Mouse (Mus musculus) heart, postnatal 14 days (tissue): Measurements from ENCODE around the gene Sorl1. TPM values are rescaled to one million over a fixed set of nuclear protein-coding genes. Genes with fewer than 3 reads are reported as not detected.
A peak's percentile ranks its signal among the peaks of the same experiment; 100 is the strongest.
"Not testable (repeated sequence)": the region's sequence is repeated elsewhere in the genome, so short reads cannot be mapped to it uniquely, and the experiment has no call there.

Experiments used
- DNase-seq, 2 experiments: peaks; one replicate each; pipeline ENCODE4 v3.0.0; 2021 to 2022
- intact Hi-C: fragments of 180-260 bp; cut with DNase I; formaldehyde crosslinking; loops from one replicate; pipeline ENCODE4 v1.15.1; 2025
- total RNA-seq, 2 experiments: library from RNA; stranded (reverse); gene quantifications; 2 replicates each; pipeline ENCODE4 v1.2.3; 2021

Sorl1 gene
- total RNA-seq, 2 experiments from 2014 or later: 10.2 to 11.3 TPM

DNA sequence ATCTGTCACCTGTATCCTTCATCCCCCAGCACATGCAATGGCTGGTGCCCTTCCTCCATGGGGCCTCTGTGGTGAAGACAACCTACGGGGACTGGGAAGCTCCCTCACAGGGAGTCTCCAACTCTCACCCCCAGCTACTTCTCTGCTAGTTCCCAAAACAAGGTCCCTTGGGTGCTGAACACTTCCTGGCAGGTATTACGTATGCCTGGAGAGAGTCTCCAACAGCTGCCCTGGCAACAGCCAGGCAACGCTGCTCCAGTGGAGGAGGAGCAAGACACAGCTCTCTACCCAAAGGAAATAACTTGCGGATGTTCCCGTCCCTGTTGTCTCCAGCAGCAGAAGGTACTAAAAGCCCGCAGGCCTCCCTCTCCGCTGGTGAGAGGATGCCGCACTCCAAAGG is 61.8 kb downstream of the Sorl1 start:
- DNase-seq: no peak
- intact Hi-C loops: no loop called here

DNA sequence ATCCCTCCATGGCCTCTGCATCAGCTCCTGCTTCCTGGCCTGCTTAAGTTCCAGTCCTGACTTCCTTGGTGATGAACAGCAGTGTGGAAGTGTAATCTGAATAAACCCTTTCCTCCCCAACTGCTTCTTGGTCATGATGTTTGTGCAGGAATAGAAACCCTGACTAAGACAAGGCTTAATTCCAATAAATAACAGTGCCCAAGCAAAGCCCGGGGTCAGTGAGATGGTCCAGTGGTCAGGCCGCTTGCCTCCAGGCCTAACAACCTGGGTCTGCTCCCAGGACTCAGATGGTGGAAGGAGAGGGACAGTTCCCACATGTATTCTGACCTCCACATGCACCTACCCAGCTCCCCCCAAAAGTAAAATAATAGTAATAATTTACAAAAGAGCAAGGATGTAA is 65.1 kb downstream of the Sorl1 start:
- DNase-seq, intact Hi-C loops: not testable (repeated sequence)

DNA sequence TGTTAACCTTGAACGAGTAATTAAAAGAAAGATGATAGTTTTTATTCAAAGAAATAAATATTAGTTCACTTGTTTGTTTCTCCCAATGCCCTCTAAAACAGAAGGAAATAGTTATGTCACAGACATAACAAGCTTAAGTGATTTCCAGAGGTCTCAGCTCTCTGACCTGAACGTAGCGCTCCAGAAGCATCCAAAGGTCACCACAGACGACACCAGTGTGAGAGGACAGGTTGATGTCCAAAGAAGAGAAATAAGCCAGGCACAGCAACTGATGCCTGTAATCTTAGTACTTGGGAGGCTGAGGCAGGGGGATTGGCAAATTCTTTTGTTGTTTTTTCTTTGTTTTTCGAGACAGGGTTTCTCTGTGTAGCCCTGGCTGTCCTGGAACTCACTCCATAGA is 67.5 kb downstream of the Sorl1 start:
- no peak for DNase-seq
- intact Hi-C loops: no loop called here

DNA sequence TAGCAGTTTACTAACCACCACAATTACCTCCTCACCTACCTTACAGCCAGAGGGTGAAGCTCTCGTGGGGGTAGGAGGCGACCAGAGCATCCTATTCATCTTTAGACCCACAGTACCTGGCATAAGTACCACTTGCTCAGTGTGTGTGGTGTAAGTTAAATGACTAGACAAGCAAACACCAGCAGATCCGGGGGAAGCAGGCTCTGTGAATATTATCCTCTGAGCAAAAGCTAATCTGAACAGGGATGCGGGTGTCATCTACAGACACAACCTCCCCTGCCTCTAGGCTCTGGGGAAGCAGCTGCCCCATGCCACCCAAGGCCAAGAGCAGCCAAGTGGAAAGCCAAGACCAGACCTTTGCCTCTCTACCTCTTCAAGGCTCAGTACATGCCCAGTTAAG is 68.7 kb downstream of the Sorl1 start:
- intact Hi-C loops: no loop called here
- no peak for DNase-seq

DNA sequence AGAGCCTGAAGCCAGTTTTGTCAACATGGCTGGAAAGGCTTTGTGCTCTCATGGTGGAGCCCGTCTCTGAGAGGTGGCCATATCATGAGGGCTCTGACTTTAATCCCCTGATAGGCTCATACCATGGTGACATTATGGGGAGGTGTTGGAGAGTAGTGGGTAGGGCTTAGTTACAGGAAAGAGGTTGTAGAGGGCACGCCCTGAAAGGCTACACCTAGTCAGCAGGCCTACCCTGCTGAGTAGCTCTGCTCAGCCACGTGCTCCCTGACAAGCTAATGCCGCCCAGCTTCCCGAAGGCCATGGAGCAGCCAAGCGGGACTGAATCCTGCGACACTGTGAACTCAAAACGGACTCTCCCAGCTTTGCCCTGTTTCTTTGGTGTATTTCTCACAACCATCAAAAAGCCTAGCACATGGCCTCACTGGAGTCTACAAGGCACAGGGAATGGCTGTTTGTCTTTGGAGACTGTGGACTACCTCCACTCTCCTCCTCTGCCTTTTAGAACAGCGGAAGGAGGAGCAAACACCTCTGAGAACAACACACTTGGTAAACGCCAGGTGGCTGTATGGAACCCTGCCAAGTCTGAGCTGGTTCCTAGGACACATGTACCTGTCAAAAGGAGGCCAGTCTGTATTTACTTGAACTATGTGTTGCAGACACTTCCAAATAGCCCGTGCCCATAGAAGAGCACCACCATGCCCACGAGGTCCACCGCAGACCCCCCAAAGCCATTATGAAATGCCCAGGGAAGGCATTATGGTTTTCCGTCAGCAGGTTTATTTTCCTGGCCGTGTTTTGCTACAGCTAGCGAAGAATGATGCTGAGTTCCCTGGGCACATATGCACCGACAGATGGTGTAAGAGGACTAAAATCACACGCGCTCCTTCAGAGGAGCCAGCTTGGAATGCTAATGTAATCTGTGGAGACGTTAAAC is 69.5 kb downstream of the Sorl1 start:
- intact Hi-C loops: no loop called here
- DNase-seq: no peak

DNA sequence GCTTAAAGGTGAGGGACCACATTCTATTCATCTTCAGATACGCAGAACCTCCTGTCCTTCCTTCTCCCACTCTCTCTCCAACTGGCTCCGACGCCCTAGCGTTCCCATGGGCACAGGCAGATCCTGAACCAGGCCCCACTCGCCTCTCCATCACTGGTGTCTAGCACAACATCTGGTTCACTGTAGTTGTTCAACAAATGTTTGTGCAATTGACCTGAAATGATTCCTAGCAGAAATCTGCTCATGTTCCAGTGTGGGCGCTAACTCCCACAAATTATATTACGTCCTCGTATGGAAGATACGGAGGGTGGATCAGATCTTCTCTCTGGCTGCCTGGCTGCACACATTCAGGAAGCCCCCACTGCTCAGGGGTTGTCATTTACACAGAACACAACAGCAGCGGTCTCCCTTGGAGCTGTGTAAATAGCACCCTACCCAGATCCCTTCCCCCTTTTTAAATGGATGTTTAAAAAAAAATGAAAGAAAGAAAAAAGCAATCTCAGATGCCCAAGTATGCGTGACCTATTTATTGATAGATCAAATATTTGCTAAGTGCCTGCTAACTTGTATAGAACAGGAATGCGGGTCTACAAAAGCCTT is 70.4 kb downstream of the Sorl1 start:
- DNase-seq: no peak

DNA sequence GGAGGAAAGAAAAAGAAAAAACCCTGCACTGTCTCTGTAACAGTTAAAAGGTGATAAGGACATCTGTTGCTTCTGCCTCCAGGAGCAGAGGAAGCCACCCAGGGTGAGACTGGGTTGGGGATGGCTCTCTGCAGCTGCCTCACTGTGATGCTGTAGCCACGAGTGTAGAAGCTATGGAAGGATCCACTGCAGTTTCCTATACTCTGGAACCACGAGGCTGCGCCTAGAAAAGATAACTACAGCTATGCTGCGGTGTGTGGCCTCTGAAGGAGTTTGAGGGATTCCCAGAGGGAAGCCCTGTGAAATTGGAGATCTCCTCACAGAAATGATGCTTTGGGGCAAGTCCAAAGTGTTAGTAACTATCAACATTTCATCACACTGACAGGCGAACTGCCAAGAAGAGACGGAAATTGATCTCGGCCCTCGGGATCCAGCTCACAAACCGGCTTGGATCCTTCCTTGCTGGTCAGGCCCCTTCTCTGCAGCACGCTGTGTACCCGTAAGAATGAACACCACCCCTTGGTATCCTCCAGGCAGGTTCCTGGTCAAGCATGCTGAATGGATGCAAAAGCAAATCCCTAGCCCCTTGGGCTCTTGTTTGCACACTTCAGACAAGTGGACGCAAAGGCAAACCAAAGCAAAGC is 71.3 kb downstream of the Sorl1 start:
- intact Hi-C loops: no loop called here

More for the DNA sequence above, 70.4 kb downstream of the Sorl1 start:
- intact Hi-C loops: no loop called here

DNA sequence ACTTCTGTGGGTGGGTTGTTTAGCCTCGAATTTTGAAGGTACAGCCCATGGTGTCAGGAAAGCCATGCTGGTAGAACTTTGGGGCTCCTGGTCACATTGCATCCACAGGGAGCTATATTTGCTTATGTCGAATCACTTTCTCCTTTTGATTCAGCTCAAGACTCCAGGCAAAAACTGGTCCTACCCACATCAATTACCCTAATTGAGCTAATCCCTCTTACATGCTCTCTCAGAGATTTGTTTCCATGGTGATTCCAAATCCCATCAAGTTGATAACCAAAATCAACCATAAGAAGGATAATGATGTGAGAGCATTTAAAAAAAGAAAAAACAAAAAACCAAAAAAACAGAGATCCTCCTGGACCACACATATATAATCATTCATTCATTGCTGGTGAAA is 75.6 kb downstream of the Sorl1 start:
- no peak for DNase-seq
- intact Hi-C loops: no loop called here

More for the DNA sequence above, 71.3 kb downstream of the Sorl1 start:
- DNase-seq: peak; percentile 49 to 56

DNA sequence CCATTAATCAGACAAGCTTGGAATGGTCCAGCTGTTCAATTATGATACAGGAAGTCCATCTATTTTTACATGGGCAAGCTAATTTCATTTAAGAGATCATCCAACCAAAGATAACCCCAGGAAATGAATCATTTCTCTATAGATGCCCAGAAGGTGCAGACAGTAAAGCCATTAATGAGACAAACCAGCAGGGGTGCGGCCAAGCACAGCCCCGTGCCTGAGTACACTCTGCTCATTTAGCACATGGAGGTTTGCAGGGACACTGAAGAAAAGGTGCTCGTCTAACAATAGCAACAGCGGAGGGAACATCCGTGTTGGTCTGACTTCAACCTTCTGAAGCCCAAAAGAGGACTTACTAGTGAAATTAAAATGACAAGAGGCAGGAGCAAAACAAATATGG is 76.3 kb downstream of the Sorl1 start:
- no peak for DNase-seq
- intact Hi-C loops: no loop called here

DNA sequence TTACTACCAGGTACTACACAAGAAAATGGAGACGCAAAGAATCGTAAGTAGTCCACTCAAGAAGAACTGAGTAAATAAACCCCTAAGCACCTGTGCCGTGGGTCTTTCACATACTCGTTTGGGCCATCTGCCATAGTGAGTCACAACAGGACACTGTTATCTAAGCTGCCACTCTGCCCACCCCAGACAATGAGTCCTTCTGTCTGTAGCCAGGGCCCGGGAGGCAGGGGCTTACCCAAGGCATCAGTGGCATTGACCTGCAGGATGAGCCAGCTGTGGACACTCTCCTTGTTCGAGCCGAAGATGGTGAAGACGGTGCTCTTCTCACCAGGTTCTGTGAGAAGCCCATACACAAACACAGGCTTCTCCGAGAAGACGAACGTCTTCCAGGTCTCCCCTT is 77.8 kb downstream of the Sorl1 start:
- DNase-seq: no peak
- intact Hi-C loops: no loop called here

DNA sequence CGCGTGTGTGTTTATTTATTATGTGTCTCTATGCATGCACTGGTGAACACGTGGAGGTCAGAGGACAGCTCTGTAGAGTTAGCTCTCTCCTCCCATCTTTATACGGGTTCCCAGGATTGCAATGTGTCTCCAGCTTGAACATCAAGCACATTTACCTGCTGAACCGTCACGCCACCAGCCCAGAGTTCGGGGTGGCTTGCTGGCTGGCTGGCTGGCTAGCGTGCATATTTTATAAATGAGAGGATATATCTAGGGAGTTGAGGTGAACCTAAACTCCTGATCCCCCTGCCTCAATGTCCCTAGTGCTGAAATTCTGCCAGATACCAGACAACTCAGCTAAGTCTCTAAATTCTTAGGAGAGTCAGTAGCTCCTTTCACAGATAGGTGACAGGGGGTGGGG is 79.4 kb downstream of the Sorl1 start:
- DNase-seq: no peak
- intact Hi-C loops: no loop called here

DNA sequence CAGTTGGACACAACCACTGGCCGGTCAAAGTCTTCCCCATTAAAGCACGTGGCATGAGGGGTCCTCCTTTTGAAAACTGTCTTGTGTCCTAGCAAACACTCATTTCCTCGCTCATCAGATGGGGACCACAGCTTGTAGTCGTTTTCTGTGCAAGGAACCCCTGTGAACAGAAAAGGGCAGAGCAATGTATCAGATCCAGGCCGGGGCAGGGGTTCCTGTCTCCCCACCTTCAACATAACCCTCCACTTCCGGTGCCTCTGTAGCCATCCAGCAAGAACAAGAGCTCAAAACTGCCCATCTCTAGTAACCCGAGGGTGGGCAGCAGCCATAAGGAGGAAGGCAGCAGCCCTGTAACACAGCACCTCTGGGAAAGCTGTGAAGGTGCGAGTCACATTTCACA is 80.2 kb downstream of the Sorl1 start:
- intact Hi-C loops: no loop called here
- DNase-seq: no peak

DNA sequence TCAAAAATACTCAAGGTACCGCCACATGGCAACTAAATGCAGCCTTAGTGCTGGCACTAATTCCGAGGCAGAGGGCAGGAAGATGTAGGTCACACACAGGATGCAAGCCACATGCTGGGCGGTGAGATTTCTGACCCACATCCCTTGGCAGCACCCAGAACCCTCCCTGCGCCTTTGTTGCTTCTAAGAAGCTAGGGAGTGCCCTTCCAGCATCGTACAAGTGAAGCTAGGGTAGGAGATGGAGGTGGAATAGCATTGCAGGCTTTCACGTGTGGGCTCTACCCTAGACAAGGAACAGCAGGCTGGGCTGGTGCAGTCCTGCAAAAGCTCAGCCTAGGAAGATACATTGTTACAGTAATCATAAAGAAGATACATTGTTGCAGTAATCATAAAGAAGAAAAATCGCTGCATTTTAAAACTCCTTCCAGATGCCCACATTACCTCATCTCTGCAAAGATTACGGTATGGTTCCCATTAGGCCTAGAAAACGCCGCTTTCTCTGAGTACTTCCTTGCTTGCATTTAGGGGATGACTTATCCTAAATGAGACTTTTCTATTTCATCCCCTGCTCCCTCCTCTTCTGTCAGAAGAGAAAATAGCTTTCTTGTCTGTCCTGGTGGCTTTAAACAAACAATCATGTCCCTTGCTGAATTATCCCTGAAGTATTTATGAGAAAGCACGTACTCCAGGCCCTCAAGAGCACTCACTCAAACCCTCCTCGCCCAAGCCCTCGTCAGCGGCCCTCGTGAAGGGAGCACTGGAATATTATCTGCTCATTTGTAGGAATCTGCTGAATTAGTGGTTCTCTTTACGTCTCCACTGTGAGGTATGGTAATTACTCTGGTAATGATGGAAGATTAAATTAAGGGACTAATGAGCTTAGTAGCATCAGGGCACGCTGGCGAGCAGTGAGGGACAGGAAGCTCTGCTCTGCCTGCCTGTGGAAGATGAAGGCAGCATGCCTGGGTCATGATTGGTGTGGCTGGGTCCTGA is 84.8 kb downstream of the Sorl1 start:
- no peak for DNase-seq
- intact Hi-C loops: no loop called here

DNA sequence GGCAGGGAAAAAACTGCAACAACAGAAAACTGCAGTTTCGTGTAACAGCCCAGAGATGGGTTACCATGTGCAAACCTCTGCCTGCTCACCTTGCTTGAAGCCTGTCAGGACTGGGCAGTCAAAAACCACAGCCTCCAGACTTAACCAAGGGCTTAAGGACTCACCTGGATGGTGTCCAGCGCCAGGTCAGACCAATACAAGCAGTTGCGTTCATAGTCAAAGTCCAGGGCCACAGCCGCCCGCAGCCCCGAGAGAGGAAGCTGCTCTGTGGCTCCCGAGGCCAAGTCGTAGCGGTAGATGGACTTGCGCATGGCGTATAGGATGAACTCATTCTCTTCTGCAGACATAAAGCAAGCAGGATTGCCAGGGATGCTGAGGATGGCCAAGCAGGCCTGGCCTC is 87.2 kb downstream of the Sorl1 start:
- intact Hi-C loops: no loop called here
- DNase-seq: no peak

DNA sequence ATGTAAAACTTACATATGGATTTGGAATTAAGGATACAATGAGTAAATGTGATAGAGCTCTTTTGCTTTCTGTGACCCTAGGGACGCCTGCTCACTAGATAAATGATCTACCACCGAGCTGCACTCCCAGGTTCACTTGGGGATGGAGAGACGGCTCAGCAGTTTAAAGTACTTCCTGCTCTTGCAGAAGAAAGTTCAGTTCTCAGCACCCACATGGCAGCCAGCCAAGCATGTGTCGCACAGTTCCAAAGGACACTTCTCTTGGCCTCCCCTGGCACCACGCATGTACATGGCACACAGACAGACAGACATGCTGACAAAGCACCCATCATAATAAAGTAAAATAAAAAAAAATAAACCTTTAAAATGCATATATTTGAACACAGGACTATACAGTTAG is 88.1 kb downstream of the Sorl1 start:
- DNase-seq: peak in 1 of 2 experiments; percentile 14

DNA sequence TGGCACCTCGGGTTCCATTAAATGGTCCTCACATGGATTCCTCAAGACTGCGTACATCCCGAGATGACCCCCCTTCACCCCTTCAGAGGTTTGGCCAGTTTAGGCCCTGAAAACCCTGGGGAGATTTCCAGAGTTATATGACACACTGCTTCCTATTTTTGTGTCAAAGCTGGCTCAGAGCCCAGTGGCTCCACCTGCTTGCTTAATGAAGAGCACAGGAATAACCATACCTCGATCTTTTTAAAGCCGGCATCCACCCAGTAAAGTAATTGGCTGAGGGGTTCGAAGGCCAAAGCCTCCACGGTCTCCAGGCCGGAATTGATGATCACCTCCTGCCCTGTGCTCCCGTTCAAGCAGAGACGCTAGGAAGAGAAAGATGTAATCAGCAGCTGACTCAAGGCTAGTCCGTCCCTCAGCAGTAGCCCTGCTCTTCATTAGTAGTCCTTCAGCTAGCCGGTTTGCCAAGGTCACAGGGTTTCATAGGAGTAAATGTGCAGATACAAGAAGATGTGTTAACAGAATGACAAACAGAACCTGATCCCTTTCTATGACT is 88.8 kb downstream of the Sorl1 start:
- intact Hi-C loops: no loop called here
- no peak for DNase-seq

More for the DNA sequence above, 88.1 kb downstream of the Sorl1 start:
- intact Hi-C loops: no loop called here

DNA sequence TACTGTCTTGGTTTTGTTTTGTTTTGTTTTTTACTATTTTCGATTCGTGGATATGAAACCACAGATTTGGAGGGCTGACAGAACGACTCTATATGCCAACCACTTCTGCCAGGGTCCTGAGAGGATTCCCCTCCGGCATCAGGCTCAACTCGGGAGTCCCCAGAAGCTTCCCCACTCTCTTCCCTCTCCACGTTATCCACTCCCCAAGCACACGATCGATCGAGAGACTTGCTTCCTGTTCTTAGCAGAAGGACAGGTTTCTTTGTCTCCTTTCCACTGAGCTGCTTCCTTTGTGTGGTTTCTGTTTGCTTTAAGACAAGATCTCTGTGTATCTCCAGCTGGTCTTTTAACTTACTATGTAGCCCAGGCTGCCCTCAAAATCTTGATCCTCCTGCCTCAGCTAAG is 90.0 kb downstream of the Sorl1 start:
- intact Hi-C loops: no loop called here
- no peak for DNase-seq

DNA sequence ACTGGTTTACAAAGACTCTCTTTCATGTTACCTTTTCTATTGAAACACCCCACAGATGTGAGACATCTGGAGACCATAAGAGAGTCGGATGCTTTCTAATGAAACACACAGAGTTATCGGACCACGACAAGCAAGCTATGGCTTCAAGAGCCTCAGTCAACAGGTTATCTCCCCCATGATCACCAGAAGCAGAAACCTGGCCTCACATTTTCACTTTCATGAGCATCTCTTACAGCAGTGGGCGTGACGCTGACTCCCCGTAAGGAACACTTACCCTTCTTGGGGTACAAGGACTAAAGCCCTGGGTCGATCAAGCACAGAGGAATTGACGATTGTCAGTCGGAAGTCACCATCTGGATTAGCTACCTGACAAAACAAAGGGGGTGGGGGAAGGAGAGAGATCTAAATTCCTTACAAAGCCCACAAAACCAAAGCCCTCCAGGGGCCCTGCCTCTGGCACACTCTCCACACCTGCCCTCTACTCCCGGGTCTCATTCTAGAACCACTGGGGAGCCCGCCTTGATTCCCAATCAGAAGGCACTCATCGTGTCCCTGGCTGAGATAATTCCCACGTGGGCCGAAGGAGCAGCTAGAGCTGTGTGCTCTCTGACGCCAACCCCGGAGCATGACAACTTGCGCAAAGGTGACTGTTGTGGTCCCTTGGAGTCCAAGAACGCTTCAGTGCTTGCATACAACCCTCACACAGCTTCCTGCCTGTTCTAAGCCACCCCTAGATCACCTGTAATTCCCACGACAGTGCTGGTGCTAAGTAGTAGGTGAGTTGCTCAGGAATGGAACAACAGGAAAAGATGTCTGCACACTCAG is 90.6 kb downstream of the Sorl1 start:
- intact Hi-C loops: no loop called here
- DNase-seq: no peak

DNA sequence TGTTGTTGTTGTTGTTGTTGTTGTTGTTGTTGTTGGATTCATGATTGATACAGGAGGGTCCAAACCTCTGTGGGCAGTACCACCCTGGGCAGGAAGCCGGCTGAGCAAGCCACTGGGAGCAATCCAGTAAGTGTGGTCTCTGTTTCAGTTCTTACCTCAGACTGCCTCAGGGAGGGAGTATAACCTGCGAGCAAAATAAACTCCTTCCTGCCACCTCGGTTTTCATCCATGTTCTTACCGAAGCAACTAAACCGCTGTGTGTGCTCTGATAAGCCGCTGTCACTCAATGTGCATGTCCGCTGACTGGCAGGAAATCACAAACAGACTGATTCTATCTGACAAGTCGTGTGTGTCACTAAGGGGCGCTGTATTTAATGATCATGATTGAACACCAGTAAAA is 91.7 kb downstream of the Sorl1 start:
- no peak for DNase-seq
- intact Hi-C loops: no loop called here
